Mouse (Mus musculus): ENCODE results near the gene Cabp2. TPM values are rescaled to one million over a fixed set of nuclear protein-coding genes. Genes with fewer than 3 reads are reported as not detected.
"Not testable (repeated sequence)": the region's sequence is repeated elsewhere in the genome, so short reads cannot be mapped to it uniquely, and the experiment has no call there.

Gene Cabp2
- total and polyA plus RNA-seq, 2 experiments from 2014 or later = not detected

GRCm38 (mm10) chr19:4134354-4134753 is 53.0 kb downstream of the Cabp2 start:
- 90% methylated on average over 4 of the region's 4 CpGs for WGBS
- no peak for DNase-seq (ENCODE audit: low spot score)
- Histone ChIP-seq H3K4me2 (ENCODE audit: low read depth, low read length) (no peak overlapping the region), H3K27ac (no peak overlapping the region), H3K9me3 (ENCODE audit: low read length) (no peaks in the 10 kb centered on the region), H3K4me3 (ENCODE audit: low read length) (no peak overlapping the region), H3K27me3 (ENCODE audit: insufficient read depth, low read length) (no peaks in the 10 kb centered on the region), H3K4me1 (ENCODE audit: insufficient read depth, low read length) (no peaks in the 10 kb centered on the region), H3K36me3 (ENCODE audit: insufficient read depth, low read length) (peaks cover 26% of the 10 kb centered on the region), H3K9ac (replicated peaks; ENCODE audit: low read length) (no peak overlapping the region)
- no peak for TF ChIP-seq CTCF (IDR thresholded peaks at IDR 0.05; ENCODE audit: low read depth)
- no peak for ATAC-seq

DNA sequence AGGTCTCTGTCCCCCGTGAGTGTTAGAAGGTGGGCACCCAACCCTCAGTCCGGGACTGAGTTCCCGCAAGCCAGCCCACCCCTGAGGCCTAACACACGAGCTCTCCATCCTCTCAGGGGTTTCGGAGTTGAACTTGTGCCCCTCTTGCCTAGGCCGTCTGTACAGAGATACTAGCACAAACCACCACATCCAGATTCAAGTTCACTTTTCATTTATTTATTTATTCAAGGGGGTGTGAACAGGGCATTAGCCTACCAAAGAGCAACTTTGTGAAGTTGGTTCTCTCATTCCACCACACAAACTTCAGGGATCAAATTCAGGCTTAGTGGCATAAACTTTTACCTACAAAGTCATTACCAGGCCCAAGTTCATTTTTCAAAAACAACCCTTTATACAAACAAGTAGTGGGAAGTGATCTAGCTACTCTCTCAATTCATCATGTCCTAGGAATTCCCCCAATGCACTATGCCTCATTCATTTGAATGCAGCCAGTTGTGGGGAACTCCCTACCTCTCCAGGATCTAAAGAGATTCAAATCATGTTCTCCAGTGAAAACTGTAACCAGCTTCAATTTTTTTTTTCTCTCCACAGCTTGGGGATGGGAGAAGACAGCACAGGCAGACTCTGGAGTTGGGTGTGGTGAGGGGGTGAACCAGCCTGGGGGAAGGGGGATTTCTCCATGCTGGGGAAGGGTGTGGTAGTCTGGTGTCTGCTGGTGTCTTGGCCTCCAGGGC is 54.0 kb downstream of the Cabp2 start:
- DNase-seq (ENCODE audit: low spot score); H3K4me3 ChIP-seq (ENCODE audit: low read length); ATAC-seq; H3K4me2 ChIP-seq (ENCODE audit: low read depth, low read length); H3K27ac ChIP-seq; H3K27me3 ChIP-seq (ENCODE audit: insufficient read depth, low read length); H3K9ac ChIP-seq (replicated peaks; ENCODE audit: low read length); H3K4me1 ChIP-seq (ENCODE audit: insufficient read depth, low read length); H3K9me3 ChIP-seq (ENCODE audit: low read length): not testable (repeated sequence)
- H3K36me3 ChIP-seq (ENCODE audit: insufficient read depth, low read length) = peaks cover 22% of the 10 kb centered on the region
- WGBS = 85% methylated on average over 6 of the region's 6 CpGs

GRCm38 (mm10) chr19:4135963-4136345 is 54.6 kb downstream of the Cabp2 start:
- WGBS = 22% methylated on average over 8 of the region's 8 CpGs
- H3K27me3 ChIP-seq (ENCODE audit: insufficient read depth, low read length); DNase-seq (ENCODE audit: low spot score); H3K9ac ChIP-seq (replicated peaks; ENCODE audit: low read length); H3K4me2 ChIP-seq (ENCODE audit: low read depth, low read length); H3K4me3 ChIP-seq (ENCODE audit: low read length); H3K27ac ChIP-seq; H3K9me3 ChIP-seq (ENCODE audit: low read length); ATAC-seq; H3K4me1 ChIP-seq (ENCODE audit: insufficient read depth, low read length): not testable (repeated sequence)
- peaks cover 21% of the 10 kb centered on the region for H3K36me3 ChIP-seq (ENCODE audit: insufficient read depth, low read length)
- peak; percentile 56 for TF ChIP-seq CTCF (IDR thresholded peaks at IDR 0.05; ENCODE audit: low read depth)

DNA sequence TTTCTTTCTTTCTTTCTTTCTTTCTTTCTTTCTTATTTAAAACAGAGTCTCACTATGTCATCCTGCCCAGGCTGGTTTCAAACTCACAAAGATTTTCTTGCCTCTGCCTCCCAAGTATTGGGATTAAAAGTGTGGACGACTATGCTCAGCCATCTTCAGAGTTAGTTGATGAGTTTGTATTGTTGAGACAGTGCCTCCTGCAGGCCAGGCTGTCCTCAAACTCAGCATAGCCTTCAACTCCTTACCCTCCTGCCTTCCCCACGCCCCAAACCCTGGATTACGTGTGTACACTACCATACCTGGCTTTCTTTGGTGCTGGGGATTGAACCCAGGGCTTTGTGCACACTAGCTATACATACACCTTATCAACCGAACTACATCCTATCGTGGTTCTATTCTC is 55.1 kb downstream of the Cabp2 start:
- Histone ChIP-seq H3K27me3 (ENCODE audit: insufficient read depth, low read length) (no peaks in the 10 kb centered on the region), H3K27ac (no peak overlapping the region), H3K4me3 (ENCODE audit: low read length) (no peak overlapping the region), H3K4me2 (ENCODE audit: low read depth, low read length) (no peak overlapping the region), H3K36me3 (ENCODE audit: insufficient read depth, low read length) (peaks cover 16% of the 10 kb centered on the region), H3K9ac (replicated peaks; ENCODE audit: low read length) (no peak overlapping the region), H3K4me1 (ENCODE audit: insufficient read depth, low read length) (no peaks in the 10 kb centered on the region), H3K9me3 (ENCODE audit: low read length) (no peaks in the 10 kb centered on the region)
- WGBS = 82% methylated on average over 5 of the region's 5 CpGs
- TF ChIP-seq CTCF (IDR thresholded peaks at IDR 0.05; ENCODE audit: low read depth) = no peak
- ATAC-seq = no peak
- no peak for DNase-seq (ENCODE audit: low spot score)

Other genes starting within 250 kb of the Cabp2 start
Only the 30 nearest of the 34 such genes appear.
- 35.4 and 44.0 TPM in 2 replicates for gene Tcirg1, start 174.4 kb upstream of the Cabp2 start, total RNA-seq (2014; rRNA removed)
- gene Tcirg1, start 174.4 kb upstream of the Cabp2 start, polyA plus RNA-seq (2015; fragmentation: Nextera tagmentation; extraction: Ambion mirVana) = 16.8 and 17.3 TPM in 2 replicates
- gene Ndufs8, start 168.8 kb upstream of the Cabp2 start, total RNA-seq (2014; rRNA removed) = 212 and 221 TPM in 2 replicates
- gene Ndufs8, start 168.8 kb upstream of the Cabp2 start, polyA plus RNA-seq (2015; fragmentation: Nextera tagmentation; extraction: Ambion mirVana) = 366 and 367 TPM in 2 replicates
- gene Aldh3b1, start 151.8 kb upstream of the Cabp2 start, total RNA-seq (2014; rRNA removed) = 2.2 and 3.0 TPM in 2 replicates
- gene Aldh3b1, start 151.8 kb upstream of the Cabp2 start, polyA plus RNA-seq (2015; fragmentation: Nextera tagmentation; extraction: Ambion mirVana) = 3.5 and 4.3 TPM in 2 replicates
- 12.8 and 19.9 TPM in 2 replicates for gene Unc93b1, start 146.4 kb upstream of the Cabp2 start, total RNA-seq (2014; rRNA removed)
- 15.3 and 16.3 TPM in 2 replicates for gene Unc93b1, start 146.4 kb upstream of the Cabp2 start, polyA plus RNA-seq (2015; fragmentation: Nextera tagmentation; extraction: Ambion mirVana)
- gene Aldh3b3, start 122.9 kb upstream of the Cabp2 start, total RNA-seq (2014; rRNA removed) = not detected in 2 replicates
- not detected in 2 replicates for gene Aldh3b3, start 122.9 kb upstream of the Cabp2 start, polyA plus RNA-seq (2015; fragmentation: Nextera tagmentation; extraction: Ambion mirVana)
- 0.32 and 1.1 TPM in 2 replicates for gene Aldh3b2, start 109.2 kb upstream of the Cabp2 start, total RNA-seq (2014; rRNA removed)
- 0.95 and 1.4 TPM in 2 replicates for gene Aldh3b2, start 109.2 kb upstream of the Cabp2 start, polyA plus RNA-seq (2015; fragmentation: Nextera tagmentation; extraction: Ambion mirVana)
- gene Acy3, start 95.0 kb upstream of the Cabp2 start, total RNA-seq (2014; rRNA removed) = 3.3 and 7.3 TPM in 2 replicates
- gene Acy3, start 95.0 kb upstream of the Cabp2 start, polyA plus RNA-seq (2015; fragmentation: Nextera tagmentation; extraction: Ambion mirVana) = 2.8 and 3.5 TPM in 2 replicates
- not detected in 2 replicates for gene Tbx10, start 88.8 kb upstream of the Cabp2 start, total RNA-seq (2014; rRNA removed)
- gene Tbx10, start 88.8 kb upstream of the Cabp2 start, polyA plus RNA-seq (2015; fragmentation: Nextera tagmentation; extraction: Ambion mirVana) = 0.36 and 0.39 TPM in 2 replicates
- 23.5 and 29.1 TPM in 2 replicates for gene Nudt8, start 81.0 kb upstream of the Cabp2 start, total RNA-seq (2014; rRNA removed)
- 25.9 and 26.0 TPM in 2 replicates for gene Nudt8, start 81.0 kb upstream of the Cabp2 start, polyA plus RNA-seq (2015; fragmentation: Nextera tagmentation; extraction: Ambion mirVana)
- gene Gm49405, start 81.0 kb upstream of the Cabp2 start, total RNA-seq (2014; rRNA removed) = 2.5 and 3.5 TPM in 2 replicates
- 2.1 and 2.2 TPM in 2 replicates for gene Gm49405, start 81.0 kb upstream of the Cabp2 start, polyA plus RNA-seq (2015; fragmentation: Nextera tagmentation; extraction: Ambion mirVana)
- 3.7 and 3.9 TPM in 2 replicates for gene Doc2g, start 78.3 kb upstream of the Cabp2 start, total RNA-seq (2014; rRNA removed)
- gene Doc2g, start 78.3 kb upstream of the Cabp2 start, polyA plus RNA-seq (2015; fragmentation: Nextera tagmentation; extraction: Ambion mirVana) = 3.5 and 3.7 TPM in 2 replicates
- 160 and 203 TPM in 2 replicates for gene Ndufv1, start 68.8 kb upstream of the Cabp2 start, total RNA-seq (2014; rRNA removed)
- 285 and 291 TPM in 2 replicates for gene Ndufv1, start 68.8 kb upstream of the Cabp2 start, polyA plus RNA-seq (2015; fragmentation: Nextera tagmentation; extraction: Ambion mirVana)
- gene Gstp1, start 43.6 kb upstream of the Cabp2 start, total RNA-seq (2014; rRNA removed) = 317 and 335 TPM in 2 replicates
- 575 and 599 TPM in 2 replicates for gene Gstp1, start 43.6 kb upstream of the Cabp2 start, polyA plus RNA-seq (2015; fragmentation: Nextera tagmentation; extraction: Ambion mirVana)
- gene Gstp2, start 35.6 kb upstream of the Cabp2 start, total RNA-seq (2014; rRNA removed) = 0.52 TPM in 1 of 2 replicates, not detected in the other
- gene Gstp2, start 35.6 kb upstream of the Cabp2 start, polyA plus RNA-seq (2015; fragmentation: Nextera tagmentation; extraction: Ambion mirVana) = 2.2 and 3.0 TPM in 2 replicates
- gene Gstp3, start 22.0 kb upstream of the Cabp2 start, total RNA-seq (2014; rRNA removed) = not detected in 2 replicates
- not detected in 2 replicates for gene Gstp3, start 22.0 kb upstream of the Cabp2 start, polyA plus RNA-seq (2015; fragmentation: Nextera tagmentation; extraction: Ambion mirVana)
- 49.4 and 57.5 TPM in 2 replicates for gene Cdk2ap2, start 15.6 kb downstream of the Cabp2 start, total RNA-seq (2014; rRNA removed)
- gene Cdk2ap2, start 15.6 kb downstream of the Cabp2 start, polyA plus RNA-seq (2015; fragmentation: Nextera tagmentation; extraction: Ambion mirVana) = 63.9 and 64.6 TPM in 2 replicates
- gene Pitpnm1, start 18.4 kb downstream of the Cabp2 start, total RNA-seq (2014; rRNA removed) = 134 and 142 TPM in 2 replicates
- 88.0 and 91.9 TPM in 2 replicates for gene Pitpnm1, start 18.4 kb downstream of the Cabp2 start, polyA plus RNA-seq (2015; fragmentation: Nextera tagmentation; extraction: Ambion mirVana)
- 33.4 and 38.2 TPM in 2 replicates for gene Aip, start 44.3 kb downstream of the Cabp2 start, total RNA-seq (2014; rRNA removed)
- gene Aip, start 44.3 kb downstream of the Cabp2 start, polyA plus RNA-seq (2015; fragmentation: Nextera tagmentation; extraction: Ambion mirVana) = 89.4 and 94.3 TPM in 2 replicates
- 0.37 TPM in 1 of 2 replicates, not detected in the other for gene Gpr152, start 58.2 kb downstream of the Cabp2 start, total RNA-seq (2014; rRNA removed)
- gene Gpr152, start 58.2 kb downstream of the Cabp2 start, polyA plus RNA-seq (2015; fragmentation: Nextera tagmentation; extraction: Ambion mirVana) = 0.05 TPM in 1 of 2 replicates, not detected in the other
- not detected in 2 replicates for gene Cabp4, start 62.5 kb downstream of the Cabp2 start, total RNA-seq (2014; rRNA removed)
- 0.29 and 0.51 TPM in 2 replicates for gene Cabp4, start 62.5 kb downstream of the Cabp2 start, polyA plus RNA-seq (2015; fragmentation: Nextera tagmentation; extraction: Ambion mirVana)
- 71.5 and 137 TPM in 2 replicates for gene Coro1b, start 67.0 kb downstream of the Cabp2 start, total RNA-seq (2014; rRNA removed)
- 90.7 and 114 TPM in 2 replicates for gene Coro1b, start 67.0 kb downstream of the Cabp2 start, polyA plus RNA-seq (2015; fragmentation: Nextera tagmentation; extraction: Ambion mirVana)
- 1.0 TPM in 1 of 2 replicates, not detected in the other for gene Ptprcap, start 72.0 kb downstream of the Cabp2 start, total RNA-seq (2014; rRNA removed)
- gene Ptprcap, start 72.0 kb downstream of the Cabp2 start, polyA plus RNA-seq (2015; fragmentation: Nextera tagmentation; extraction: Ambion mirVana) = 0.40 and 0.44 TPM in 2 replicates
- gene Rps6kb2, start 81.8 kb downstream of the Cabp2 start, total RNA-seq (2014; rRNA removed) = 17.6 and 24.7 TPM in 2 replicates
- gene Rps6kb2, start 81.8 kb downstream of the Cabp2 start, polyA plus RNA-seq (2015; fragmentation: Nextera tagmentation; extraction: Ambion mirVana) = 49.6 and 56.5 TPM in 2 replicates
- 5.5 and 8.3 TPM in 2 replicates for gene Carns1, start 93.9 kb downstream of the Cabp2 start, total RNA-seq (2014; rRNA removed)
- gene Carns1, start 93.9 kb downstream of the Cabp2 start, polyA plus RNA-seq (2015; fragmentation: Nextera tagmentation; extraction: Ambion mirVana) = 7.1 and 7.5 TPM in 2 replicates
- 2.7 and 3.8 TPM in 2 replicates for gene Tbc1d10c, start 109.7 kb downstream of the Cabp2 start, total RNA-seq (2014; rRNA removed)
- 0.95 and 1.4 TPM in 2 replicates for gene Tbc1d10c, start 109.7 kb downstream of the Cabp2 start, polyA plus RNA-seq (2015; fragmentation: Nextera tagmentation; extraction: Ambion mirVana)
- gene Ppp1ca, start 110.5 kb downstream of the Cabp2 start, total RNA-seq (2014; rRNA removed) = 502 and 597 TPM in 2 replicates
- gene Ppp1ca, start 110.5 kb downstream of the Cabp2 start, polyA plus RNA-seq (2015; fragmentation: Nextera tagmentation; extraction: Ambion mirVana) = 564 and 571 TPM in 2 replicates
- gene Rad9a, start 120.1 kb downstream of the Cabp2 start, total RNA-seq (2014; rRNA removed) = 15.8 and 25.8 TPM in 2 replicates
- 13.7 and 14.6 TPM in 2 replicates for gene Rad9a, start 120.1 kb downstream of the Cabp2 start, polyA plus RNA-seq (2015; fragmentation: Nextera tagmentation; extraction: Ambion mirVana)
- gene Clcf1, start 132.7 kb downstream of the Cabp2 start, total RNA-seq (2014; rRNA removed) = 0.42 and 3.8 TPM in 2 replicates
- 0.83 TPM in 2 replicates for gene Clcf1, start 132.7 kb downstream of the Cabp2 start, polyA plus RNA-seq (2015; fragmentation: Nextera tagmentation; extraction: Ambion mirVana)
- gene AC109138.7, start 132.8 kb downstream of the Cabp2 start, total RNA-seq (2014; rRNA removed) = not detected in 2 replicates
- not detected in 2 replicates for gene AC109138.7, start 132.8 kb downstream of the Cabp2 start, polyA plus RNA-seq (2015; fragmentation: Nextera tagmentation; extraction: Ambion mirVana)
- 28.1 and 28.7 TPM in 2 replicates for gene Pold4, start 150.3 kb downstream of the Cabp2 start, total RNA-seq (2014; rRNA removed)
- 24.5 and 26.2 TPM in 2 replicates for gene Pold4, start 150.3 kb downstream of the Cabp2 start, polyA plus RNA-seq (2015; fragmentation: Nextera tagmentation; extraction: Ambion mirVana)